Mouse (Mus musculus) ES-Bruce4 (cell line): ENCODE measurements around the gene Ccdc93. TPM values are rescaled to one million over a fixed set of nuclear protein-coding genes. Genes with fewer than 3 reads are reported as not detected.
A peak's percentile ranks its signal among the peaks of the same experiment; 100 is the strongest.

Experiments used
- H3K27ac ChIP-seq: 2 replicates; pipeline ENCODE4 v1.5.1; 2012; ENCODE audit warnings: low read length, inconsistent platforms; ENCODE audit not compliant: insufficient read depth
- H3K27me3 ChIP-seq: 2 replicates; pipeline ENCODE4 v1.6.1; 2012; ENCODE audit warnings: mild to moderate bottlenecking, low read length, inconsistent platforms; ENCODE audit not compliant: control insufficient read depth, poor library complexity, insufficient read depth, severe bottlenecking
- H3K36me3 ChIP-seq: 2 replicates; pipeline ENCODE4 v1.6.1; 2012; ENCODE audit warnings: inconsistent platforms, mild to moderate bottlenecking, low read length, moderate library complexity; ENCODE audit not compliant: control insufficient read depth, poor library complexity, insufficient read depth, severe bottlenecking
- H3K4me1 ChIP-seq: one replicate; pipeline ENCODE4 v1.8.1; 2011; ENCODE audit warnings: low read length; ENCODE audit not compliant: control insufficient read depth, insufficient read depth
- H3K4me3 ChIP-seq: 2 replicates; pipeline ENCODE4 v1.5.1; 2011; ENCODE audit warnings: low read depth, mild to moderate bottlenecking, low read length
- H3K9ac ChIP-seq: 2 replicates; pipeline ENCODE4 v1.6.1; 2012; ENCODE audit warnings: low read depth, mild to moderate bottlenecking, inconsistent platforms; ENCODE audit not compliant: poor library complexity, severe bottlenecking
- H3K9me3 ChIP-seq: replicated peaks from 2 replicates; pipeline ENCODE4 v1.6.1; 2012; ENCODE audit warnings: mild to moderate bottlenecking, low read length, inconsistent platforms; ENCODE audit not compliant: control insufficient read depth, poor library complexity, insufficient read depth, severe bottlenecking
- CTCF ChIP-seq: IDR thresholded peaks from one replicate; pipeline ENCODE4 v1.8.1; 2011; ENCODE audit warnings: low read depth, low read length
- EP300 ChIP-seq: IDR thresholded peaks from 2 replicates; pipeline ENCODE4 v1.6.1; 2011; ENCODE audit warnings: low read depth, low read length; ENCODE audit not compliant: insufficient read depth
- POLR2A ChIP-seq: IDR thresholded peaks from one replicate; pipeline ENCODE4 v1.8.1; 2011; ENCODE audit warnings: low read length; ENCODE audit not compliant: insufficient read depth
- polyA plus RNA-seq: library from polyadenylated mRNA; stranded (reverse); fragments of >200 nt; gene quantifications from 2 replicates; pipeline ENCODE4 v1.2.4, GENCODE M21; 2011; ENCODE audit warnings: low read depth; ENCODE audit not compliant: missing spikeins, insufficient read depth, insufficient read length

Gene Ccdc93
- polyA plus RNA-seq, 1 experiment: 18.3 TPM

DNA sequence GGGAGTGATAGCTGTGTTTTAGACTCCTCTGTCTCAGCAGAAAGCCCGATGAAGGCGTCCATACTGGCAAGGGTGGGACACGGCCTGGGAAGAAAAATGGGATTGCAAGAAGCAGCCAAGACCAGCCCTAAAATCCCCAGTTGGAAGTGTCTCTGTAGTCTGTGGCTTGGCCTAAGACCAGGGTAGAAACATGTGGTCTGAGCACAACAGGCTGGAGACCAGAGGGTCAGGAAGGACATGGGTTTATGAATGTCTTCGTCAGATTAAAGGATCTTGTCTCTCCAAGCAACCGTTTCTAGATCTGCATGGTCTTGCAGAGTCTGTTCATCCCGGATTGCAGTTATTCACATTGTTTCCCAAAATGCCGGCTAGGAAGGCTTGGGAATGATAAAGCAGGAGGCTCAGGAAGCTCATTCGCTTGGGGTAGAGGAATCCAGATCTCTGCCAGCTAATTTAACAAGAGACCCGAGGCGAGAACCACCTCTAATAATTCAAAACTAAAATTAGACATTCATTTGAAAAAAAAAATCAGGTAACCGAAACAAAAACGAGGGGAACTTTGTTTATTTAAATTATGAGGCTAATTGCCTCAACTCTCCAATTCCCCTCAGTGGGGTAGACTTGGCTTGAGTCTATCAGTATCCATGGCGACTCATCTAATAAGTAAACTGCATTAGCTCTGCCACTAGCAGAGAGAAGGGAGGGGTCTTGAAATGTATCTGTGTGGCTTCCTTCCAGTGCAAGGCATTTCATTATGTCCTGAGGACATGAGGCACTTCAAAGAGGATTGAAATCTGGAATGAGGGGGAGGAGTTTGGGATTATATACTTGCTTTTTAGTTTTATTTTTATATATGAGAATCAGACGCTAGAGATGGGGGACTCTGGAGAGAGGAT is 31.6 kb upstream of the Ccdc93 start:
- no peaks in the 10 kb centered on the region for H3K9me3 ChIP-seq
- no peak overlapping the region for H3K27ac ChIP-seq
- no peak overlapping the region for H3K9ac ChIP-seq
- no peaks in the 10 kb centered on the region for H3K36me3 ChIP-seq
- TF ChIP-seq POLR2A (no peak), EP300 (no peak), CTCF (no peak)
- peaks cover 2% of the 10 kb centered on the region for H3K4me1 ChIP-seq
- no peak overlapping the region for H3K4me3 ChIP-seq
- H3K27me3 ChIP-seq: no peaks in the 10 kb centered on the region

DNA sequence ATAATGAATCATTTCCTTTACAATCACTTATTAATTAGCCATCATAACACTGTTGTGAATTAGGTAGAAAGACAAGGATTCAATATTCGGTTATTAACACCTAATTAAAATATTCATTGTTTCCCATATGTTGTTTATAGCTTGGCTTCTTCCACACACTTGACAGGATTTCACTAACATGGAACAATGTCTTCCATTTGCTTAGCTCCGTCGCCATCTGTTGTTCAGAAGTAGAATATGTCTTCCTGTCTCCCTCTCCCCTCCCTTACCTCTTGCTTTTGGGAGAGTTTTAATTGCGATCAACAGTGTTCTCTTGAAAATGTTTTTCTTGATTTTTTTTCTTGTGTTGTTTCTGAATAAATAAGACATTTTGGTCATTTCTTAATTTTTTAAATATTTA is 30.6 kb upstream of the Ccdc93 start:
- H3K27me3 ChIP-seq: no peaks in the 10 kb centered on the region
- H3K27ac ChIP-seq: no peak overlapping the region
- H3K9me3 ChIP-seq: no peaks in the 10 kb centered on the region
- H3K36me3 ChIP-seq: no peaks in the 10 kb centered on the region
- H3K4me1 ChIP-seq: peaks cover 2% of the 10 kb centered on the region
- H3K9ac ChIP-seq: no peak overlapping the region
- H3K4me3 ChIP-seq: no peak overlapping the region
- TF ChIP-seq EP300 (no peak), POLR2A (no peak), CTCF (no peak)

DNA sequence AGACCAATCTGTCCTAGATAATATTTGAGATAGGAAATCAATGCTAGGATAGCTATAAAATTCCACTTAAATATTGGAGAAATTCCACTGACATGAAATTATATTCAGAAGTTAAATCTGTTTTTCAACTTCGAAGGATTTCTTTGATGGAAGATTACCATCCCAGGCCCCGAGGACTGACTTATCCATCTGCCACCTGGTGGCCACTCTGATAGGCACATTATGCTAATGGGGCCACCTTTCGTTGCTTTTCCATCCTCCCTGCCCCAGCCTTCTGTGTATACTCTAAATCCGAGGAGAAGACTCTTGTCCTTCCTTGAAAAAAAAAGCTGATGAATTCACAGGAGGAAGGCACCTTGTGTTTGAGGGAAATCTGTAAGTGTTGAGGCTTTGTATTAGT is 11.8 kb upstream of the Ccdc93 start:
- Histone ChIP-seq H3K4me3 (no peak overlapping the region), H3K4me1 (no peaks in the 10 kb centered on the region), H3K9ac (no peak overlapping the region), H3K36me3 (no peaks in the 10 kb centered on the region), H3K27me3 (no peaks in the 10 kb centered on the region), H3K9me3 (no peaks in the 10 kb centered on the region), H3K27ac (no peak overlapping the region)
- TF ChIP-seq EP300: no peak
- TF ChIP-seq CTCF: peak; percentile 20

DNA sequence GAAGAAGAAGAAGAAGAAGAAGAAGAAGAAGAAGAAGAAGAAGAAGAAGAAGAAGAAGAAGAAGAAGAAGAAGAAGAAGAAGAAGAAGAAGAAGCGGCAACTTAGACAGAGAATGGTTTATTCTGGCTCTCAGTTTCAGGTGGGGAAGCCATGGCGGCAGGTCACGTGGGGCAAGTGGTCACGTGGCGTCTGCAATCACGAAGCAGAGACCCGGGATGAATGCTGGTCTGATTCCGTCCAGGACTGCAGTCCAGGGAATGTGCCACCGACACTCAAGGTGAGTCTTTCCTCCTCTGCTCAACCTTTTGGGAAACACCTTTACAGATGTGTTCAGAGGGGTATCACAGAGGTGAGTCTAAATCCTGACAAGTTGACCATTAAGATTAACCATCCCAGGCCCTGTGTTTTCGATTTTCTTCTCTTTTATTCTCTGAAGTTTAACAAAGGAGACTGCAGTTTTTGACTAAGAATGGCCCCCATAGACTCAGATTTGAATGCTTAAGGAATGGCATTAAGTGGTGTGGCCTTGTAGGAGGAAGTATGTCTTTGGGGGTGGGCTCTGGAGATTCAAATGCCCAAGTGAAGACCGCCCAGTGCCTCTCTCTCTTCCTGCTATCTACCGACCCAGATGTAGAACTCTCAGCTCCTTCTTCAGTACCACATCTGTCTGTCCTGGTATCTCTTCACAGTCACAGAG is 11.1 kb upstream of the Ccdc93 start:
- Histone ChIP-seq H3K27me3 (no peaks in the 10 kb centered on the region), H3K36me3 (no peaks in the 10 kb centered on the region), H3K27ac (no peak overlapping the region), H3K4me1 (no peaks in the 10 kb centered on the region), H3K4me3 (no peak overlapping the region), H3K9ac (no peak overlapping the region), H3K9me3 (no peaks in the 10 kb centered on the region)
- no peak for TF ChIP-seq EP300

GRCm38 (mm10) chr1:121430183-121430937 is 489 bp upstream of the Ccdc93 start:
- no peak overlapping the region for H3K4me3 ChIP-seq

More at GRCm38 (mm10) chr1:121430183-121430937, 489 bp upstream of the Ccdc93 start:
- Histone ChIP-seq H3K27me3 (no peaks in the 10 kb centered on the region), H3K4me1 (no peaks in the 10 kb centered on the region), H3K27ac (no peak overlapping the region), H3K36me3 (no peaks in the 10 kb centered on the region; the same call in 1 of the 2 replicates), H3K9me3 (no peaks in the 10 kb centered on the region), H3K9ac (no peak overlapping the region)
- TF ChIP-seq CTCF (no peak), POLR2A (no peak), EP300 (no peak)
